Mouse (Mus musculus) neural tube, embryonic 15.5 days (tissue): ENCODE data around the gene Tppp3. TPM values are rescaled to one million over a fixed set of nuclear protein-coding genes. Genes with fewer than 3 reads are reported as not detected.

ENCODE experiments used
- ATAC-seq: fragments of 200-750 bp; cut with Nextera tagmentation; 2 replicates; pipeline ENCODE4 v1.8.0; 2017; ENCODE audit warnings: mild to moderate bottlenecking, moderate TSS enrichment, moderate library complexity; ENCODE audit not compliant: low FRiP score
- H3K27ac ChIP-seq: fragments of 300-500 bp; sonication (generic); replicated peaks from 2 replicates; pipeline ENCODE4 v1.5.1; 2015; ENCODE audit warnings: mild to moderate bottlenecking, inconsistent platforms
- H3K27me3 ChIP-seq: fragments of 300-500 bp; sonication (generic); replicated peaks from 2 replicates; pipeline ENCODE4 v1.6.1; 2015; ENCODE audit warnings: inconsistent platforms
- H3K36me3 ChIP-seq: fragments of 300-500 bp; sonication (generic); 2 replicates; pipeline ENCODE4 v1.6.1; 2015; ENCODE audit warnings: inconsistent platforms
- H3K4me1 ChIP-seq: fragments of 300-500 bp; sonication (generic); 2 replicates; pipeline ENCODE4 v1.6.1; 2015; ENCODE audit warnings: inconsistent platforms
- H3K4me2 ChIP-seq: fragments of 300-500 bp; sonication (generic); 2 replicates; pipeline ENCODE4 v1.6.1; 2015; ENCODE audit warnings: inconsistent platforms, mild to moderate bottlenecking, moderate library complexity
- H3K4me3 ChIP-seq: fragments of 300-500 bp; sonication (generic); replicated peaks from 2 replicates; pipeline ENCODE4 v1.5.1; 2015; ENCODE audit warnings: mild to moderate bottlenecking, inconsistent platforms
- H3K9ac ChIP-seq: fragments of 300-500 bp; sonication (generic); replicated peaks from 2 replicates; pipeline ENCODE4 v1.6.1; 2015; ENCODE audit warnings: mild to moderate bottlenecking, inconsistent platforms
- H3K9me3 ChIP-seq: fragments of 300-500 bp; sonication (generic); replicated peaks from 2 replicates; pipeline ENCODE4 v1.6.1; 2016; ENCODE audit warnings: inconsistent platforms
- WGBS: fragments of 180-500 bp; shearing (Covaris S2); methylation state at CpG from one replicate; pipeline ENCODE4 v1.1.7; 2015; ENCODE audit warnings: mixed read lengths; 5-methylcytosine and 5-hydroxymethylcytosine counted together
- polyA plus RNA-seq: library from polyadenylated mRNA; unstranded; fragments of >200 nt; fragmentation: Nextera tagmentation; extraction: Ambion mirVana; gene quantifications from 2 replicates; pipeline ENCODE4 v1.2.1, GENCODE M21; 2015

The Tppp3 gene
- polyA plus RNA-seq, 1 experiment from 2014 or later, result 288 TPM

DNA sequence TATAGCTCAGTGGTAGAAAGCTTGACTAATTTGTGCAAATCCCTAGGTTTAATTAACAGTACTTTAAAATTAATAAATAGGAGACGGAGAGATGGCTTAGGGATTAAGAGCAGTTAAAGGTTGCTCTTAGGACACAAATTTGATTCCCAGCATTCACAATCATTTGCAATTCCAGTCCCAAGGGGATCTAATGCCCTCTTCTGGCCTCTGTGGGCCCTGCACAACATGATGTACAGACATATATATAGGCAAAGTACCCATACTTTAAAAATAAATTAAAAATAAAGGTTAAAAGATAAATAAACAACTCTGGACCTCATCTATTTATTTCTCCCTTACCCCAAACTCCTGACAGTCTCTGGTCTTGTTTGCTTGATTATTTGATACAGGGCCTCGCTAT is 52.3 kb downstream of the Tppp3 start:
- 74% methylated on average over 2 of the region's 2 CpGs for WGBS
- peaks cover 2% of the 10 kb centered on the region; the same call in 1 of the 2 replicates for H3K4me1 ChIP-seq

More for the DNA sequence above, 52.3 kb downstream of the Tppp3 start:
- Histone ChIP-seq H3K27ac (no peak overlapping the region), H3K4me3 (no peak overlapping the region), H3K36me3 (no peaks in the 10 kb centered on the region), H3K4me2 (no peak overlapping the region), H3K9ac (no peak overlapping the region), H3K9me3 (no peaks in the 10 kb centered on the region), H3K27me3 (peaks cover 2% of the 10 kb centered on the region; the same call in 1 of the 2 replicates)
- no peak for ATAC-seq

Other genes starting within 250 kb of the Tppp3 start
- gene D230025D16Rik, start 246.4 kb downstream of the Tppp3 start, polyA plus RNA-seq, result 27.7 and 30.3 TPM in 2 replicates
- gene B3gnt9, start 216.4 kb downstream of the Tppp3 start, polyA plus RNA-seq, result 12.3 and 12.4 TPM in 2 replicates
- gene Tradd, start 206.9 kb downstream of the Tppp3 start, polyA plus RNA-seq, result 20.7 and 24.3 TPM in 2 replicates
- gene Fbxl8, start 206.9 kb downstream of the Tppp3 start, polyA plus RNA-seq, result 1.9 and 3.0 TPM in 2 replicates
- 0.45 and 0.92 TPM in 2 replicates for gene Hsf4, start 201.7 kb downstream of the Tppp3 start, polyA plus RNA-seq
- gene Nol3, start 195.4 kb downstream of the Tppp3 start, polyA plus RNA-seq, result 5.7 and 6.2 TPM in 2 replicates
- gene 4931428F04Rik, start 181.7 kb downstream of the Tppp3 start, polyA plus RNA-seq, result 104 and 122 TPM in 2 replicates
- 10.6 and 11.3 TPM in 2 replicates for gene Exoc3l, start 175.4 kb downstream of the Tppp3 start, polyA plus RNA-seq
- 41.6 and 61.6 TPM in 2 replicates for gene E2f4, start 173.9 kb downstream of the Tppp3 start, polyA plus RNA-seq
- 1.1 and 4.7 TPM in 2 replicates for gene Elmo3, start 165.9 kb downstream of the Tppp3 start, polyA plus RNA-seq
- gene Lrrc29, start 145.2 kb downstream of the Tppp3 start, polyA plus RNA-seq, result 0.55 and 1.2 TPM in 2 replicates
- 141 and 159 TPM in 2 replicates for gene Tmem208, start 145.2 kb downstream of the Tppp3 start, polyA plus RNA-seq
- gene Fhod1, start 123.6 kb downstream of the Tppp3 start, polyA plus RNA-seq, result 0.79 and 0.89 TPM in 2 replicates
- 9.4 and 10.9 TPM in 2 replicates for gene Slc9a5, start 122.7 kb downstream of the Tppp3 start, polyA plus RNA-seq
- gene Plekhg4, start 98.3 kb downstream of the Tppp3 start, polyA plus RNA-seq, result 1.7 and 2.4 TPM in 2 replicates
- gene Kctd19, start 58.0 kb downstream of the Tppp3 start, polyA plus RNA-seq, result not detected in 2 replicates
- gene Lrrc36, start 58.0 kb downstream of the Tppp3 start, polyA plus RNA-seq, result 0.23 and 0.27 TPM in 2 replicates
- gene Zdhhc1, start 25.4 kb upstream of the Tppp3 start, polyA plus RNA-seq, result 36.6 and 36.8 TPM in 2 replicates
- gene Hsd11b2, start 47.2 kb upstream of the Tppp3 start, polyA plus RNA-seq, result 1.0 and 1.1 TPM in 2 replicates
- gene Atp6v0d1, start 94.5 kb upstream of the Tppp3 start, polyA plus RNA-seq, result 219 and 243 TPM in 2 replicates
- gene Ripor1, start 133.7 kb upstream of the Tppp3 start, polyA plus RNA-seq, result 34.0 and 37.4 TPM in 2 replicates
- 87.0 and 113 TPM in 2 replicates for gene Ctcf, start 165.0 kb upstream of the Tppp3 start, polyA plus RNA-seq
- 1.2 and 1.9 TPM in 2 replicates for gene Agrp, start 165.9 kb upstream of the Tppp3 start, polyA plus RNA-seq
- 21.5 and 28.5 TPM in 2 replicates for gene Carmil2, start 214.7 kb upstream of the Tppp3 start, polyA plus RNA-seq
- gene Acd, start 229.6 kb upstream of the Tppp3 start, polyA plus RNA-seq, result 81.1 and 89.4 TPM in 2 replicates
- gene Pard6a, start 229.6 kb upstream of the Tppp3 start, polyA plus RNA-seq, result 47.9 and 59.6 TPM in 2 replicates
- gene 4933405L10Rik, start 236.1 kb upstream of the Tppp3 start, polyA plus RNA-seq, result 0.22 and 0.35 TPM in 2 replicates
- 13.9 and 16.2 TPM in 2 replicates for gene Enkd1, start 236.7 kb upstream of the Tppp3 start, polyA plus RNA-seq